Mouse (Mus musculus): ENCODE measurements around the gene Ppp1r13l. TPM values are rescaled to one million over a fixed set of nuclear protein-coding genes. Genes with fewer than 3 reads are reported as not detected.
A peak's percentile ranks its signal among the peaks of the same experiment; 100 is the strongest.

Gene Ppp1r13l
- polyA plus RNA-seq, 1 experiment from 2014 or later, result 4.9 TPM

GRCm38 (mm10) chr7:19356311-19356710 lies 3.2 kb upstream of the Ppp1r13l start:
- WGBS, result 67% methylated on average over 10 of the region's 10 CpGs
- no peak for ATAC-seq (replicated peaks; ENCODE audit: low FRiP score, low TSS enrichment, low read depth)
- H3K27ac ChIP-seq (ENCODE audit: low read depth), result no peak overlapping the region
- no peaks in the 10 kb centered on the region for H3K9me3 ChIP-seq (ENCODE audit: control insufficient read depth, low read length)
- DNase-seq (ENCODE audit: low spot score), result no peak
- H3K9ac ChIP-seq (ENCODE audit: low read length), result no peak overlapping the region
- peaks cover 58% of the 10 kb centered on the region for H3K36me3 ChIP-seq (ENCODE audit: control insufficient read depth, insufficient read depth, low read length)
- H3K4me3 ChIP-seq (ENCODE audit: low read depth, low read length), result no peak overlapping the region
- H3K4me1 ChIP-seq (replicated peaks; ENCODE audit: control insufficient read depth, insufficient read depth, low read length), result peaks cover 13% of the 10 kb centered on the region
- no peaks in the 10 kb centered on the region for H3K27me3 ChIP-seq (replicated peaks; ENCODE audit: control insufficient read depth, insufficient read depth, low read length)
- no peak overlapping the region for H3K4me2 ChIP-seq (ENCODE audit: low read length)

- ATAC-seq (replicated peaks; ENCODE audit: low FRiP score, low TSS enrichment, low read depth) (no peak), DNase-seq (ENCODE audit: low spot score) (no peak)
- Histone ChIP-seq H3K9me3 (ENCODE audit: control insufficient read depth, low read length) (no peaks in the 10 kb centered on the region), H3K4me2 (ENCODE audit: low read length) (peak overlapping the region; percentile 98), H3K9ac (ENCODE audit: low read length) (peak overlapping the region; percentile 16; the same call in 1 of the 2 replicates), H3K4me3 (ENCODE audit: low read depth, low read length) (peak overlapping the region; percentile 71), H3K27me3 (replicated peaks; ENCODE audit: control insufficient read depth, insufficient read depth, low read length) (no peaks in the 10 kb centered on the region), H3K36me3 (ENCODE audit: control insufficient read depth, insufficient read depth, low read length) (peaks cover 45% of the 10 kb centered on the region), H3K4me1 (replicated peaks; ENCODE audit: control insufficient read depth, insufficient read depth, low read length) (peaks cover 22% of the 10 kb centered on the region), H3K27ac (ENCODE audit: low read depth) (no peak overlapping the region)
- WGBS, result 89% methylated on average over 25 of the region's 25 CpGs
Observed at GRCm38 (mm10) chr7:19357381-19358375, 1.9 kb upstream of the Ppp1r13l start.

- Histone ChIP-seq H3K4me1 (replicated peaks; ENCODE audit: control insufficient read depth, insufficient read depth, low read length) (peaks cover 22% of the 10 kb centered on the region), H3K9ac (ENCODE audit: low read length) (peak overlapping the region; percentile 64), H3K36me3 (ENCODE audit: control insufficient read depth, insufficient read depth, low read length) (peaks cover 37% of the 10 kb centered on the region), H3K27ac (ENCODE audit: low read depth) (no peak overlapping the region), H3K9me3 (ENCODE audit: control insufficient read depth, low read length) (no peaks in the 10 kb centered on the region), H3K27me3 (replicated peaks; ENCODE audit: control insufficient read depth, insufficient read depth, low read length) (no peaks in the 10 kb centered on the region), H3K4me2 (ENCODE audit: low read length) (peak overlapping the region; percentile 98), H3K4me3 (ENCODE audit: low read depth, low read length) (peak overlapping the region; percentile 71)
- 16% methylated on average over 13 of the region's 13 CpGs for WGBS
- DNase-seq (ENCODE audit: low spot score) (no peak), ATAC-seq (replicated peaks; ENCODE audit: low FRiP score, low TSS enrichment, low read depth) (no peak)
Observed at GRCm38 (mm10) chr7:19358634-19359033, 915 bp upstream of the Ppp1r13l start.

- WGBS, result under 1% methylated on average over 45 of the region's 45 CpGs
- Histone ChIP-seq H3K36me3 (ENCODE audit: control insufficient read depth, insufficient read depth, low read length) (peaks cover 26% of the 10 kb centered on the region), H3K4me1 (replicated peaks; ENCODE audit: control insufficient read depth, insufficient read depth, low read length) (peaks cover 22% of the 10 kb centered on the region), H3K27me3 (replicated peaks; ENCODE audit: control insufficient read depth, insufficient read depth, low read length) (no peaks in the 10 kb centered on the region), H3K4me3 (ENCODE audit: low read depth, low read length) (peak overlapping the region; percentile 71), H3K27ac (ENCODE audit: low read depth) (peak overlapping the region; percentile 78), H3K9me3 (ENCODE audit: control insufficient read depth, low read length) (no peaks in the 10 kb centered on the region), H3K9ac (ENCODE audit: low read length) (peak overlapping the region; percentile 64), H3K4me2 (ENCODE audit: low read length) (peak overlapping the region; percentile 98)
- DNase-seq (ENCODE audit: low spot score) (peak; percentile 80), ATAC-seq (replicated peaks; ENCODE audit: low FRiP score, low TSS enrichment, low read depth) (peak; percentile 74)
Observed at GRCm38 (mm10) chr7:19359892-19360641, 518 bp downstream of the Ppp1r13l start.

GRCm38 (mm10) chr7:19360944-19361343 lies 1.4 kb downstream of the Ppp1r13l start:
- Histone ChIP-seq H3K4me1 (replicated peaks; ENCODE audit: control insufficient read depth, insufficient read depth, low read length) (peaks cover 22% of the 10 kb centered on the region), H3K4me2 (ENCODE audit: low read length) (peak overlapping the region; percentile 98), H3K9me3 (ENCODE audit: control insufficient read depth, low read length) (no peaks in the 10 kb centered on the region), H3K36me3 (ENCODE audit: control insufficient read depth, insufficient read depth, low read length) (peaks cover 18% of the 10 kb centered on the region), H3K4me3 (ENCODE audit: low read depth, low read length) (peak overlapping the region; percentile 71), H3K27me3 (replicated peaks; ENCODE audit: control insufficient read depth, insufficient read depth, low read length) (no peaks in the 10 kb centered on the region), H3K27ac (ENCODE audit: low read depth) (0 out of 2 replicates have a peak overlapping the region, but pooled peaks have one; percentile 16), H3K9ac (ENCODE audit: low read length) (peak overlapping the region; percentile 44)
- ATAC-seq (replicated peaks; ENCODE audit: low FRiP score, low TSS enrichment, low read depth), result peak; percentile 59
- WGBS, result under 1% methylated on average over 27 of the region's 27 CpGs
- DNase-seq (ENCODE audit: low spot score), result peak; percentile 89

- H3K27ac ChIP-seq (ENCODE audit: low read depth), result no peak overlapping the region
- H3K27me3 ChIP-seq (replicated peaks; ENCODE audit: control insufficient read depth, insufficient read depth, low read length), result no peaks in the 10 kb centered on the region
- 10% methylated on average over 16 of the region's 16 CpGs for WGBS
- peak overlapping the region; percentile 44 for H3K9ac ChIP-seq (ENCODE audit: low read length)
- H3K36me3 ChIP-seq (ENCODE audit: control insufficient read depth, insufficient read depth, low read length), result peaks cover 13% of the 10 kb centered on the region
- ATAC-seq (replicated peaks; ENCODE audit: low FRiP score, low TSS enrichment, low read depth) (no peak), DNase-seq (ENCODE audit: low spot score) (peak; percentile 89)
- peak overlapping the region; percentile 71 for H3K4me3 ChIP-seq (ENCODE audit: low read depth, low read length)
- peaks cover 22% of the 10 kb centered on the region for H3K4me1 ChIP-seq (replicated peaks; ENCODE audit: control insufficient read depth, insufficient read depth, low read length)
- H3K4me2 ChIP-seq (ENCODE audit: low read length), result peak overlapping the region; percentile 98
- H3K9me3 ChIP-seq (ENCODE audit: control insufficient read depth, low read length), result no peaks in the 10 kb centered on the region
Observed at GRCm38 (mm10) chr7:19361720-19362119, 2.2 kb downstream of the Ppp1r13l start.

- no peak for DNase-seq (ENCODE audit: low spot score)
- H3K9ac ChIP-seq (ENCODE audit: low read length), result no peak overlapping the region
- no peak for ATAC-seq (replicated peaks; ENCODE audit: low FRiP score, low TSS enrichment, low read depth)
- WGBS, result 58% methylated on average over 4 of the region's 4 CpGs
- no peaks in the 10 kb centered on the region for H3K9me3 ChIP-seq (ENCODE audit: control insufficient read depth, low read length)
- H3K4me1 ChIP-seq (replicated peaks; ENCODE audit: control insufficient read depth, insufficient read depth, low read length), result peaks cover 22% of the 10 kb centered on the region
- no peak overlapping the region for H3K4me3 ChIP-seq (ENCODE audit: low read depth, low read length)
- H3K27me3 ChIP-seq (replicated peaks; ENCODE audit: control insufficient read depth, insufficient read depth, low read length), result no peaks in the 10 kb centered on the region
- H3K36me3 ChIP-seq (ENCODE audit: control insufficient read depth, insufficient read depth, low read length), result peaks cover 9% of the 10 kb centered on the region
- no peak overlapping the region for H3K27ac ChIP-seq (ENCODE audit: low read depth)
- H3K4me2 ChIP-seq (ENCODE audit: low read length), result 0 out of 2 replicates have a peak overlapping the region, but pooled peaks have one; percentile 98
Observed at GRCm38 (mm10) chr7:19362276-19362675, 2.7 kb downstream of the Ppp1r13l start.

GRCm38 (mm10) chr7:19363881-19364280 lies 4.3 kb downstream of the Ppp1r13l start:
- H3K4me2 ChIP-seq (ENCODE audit: low read length), result no peak overlapping the region
- no peaks in the 10 kb centered on the region for H3K36me3 ChIP-seq (ENCODE audit: control insufficient read depth, insufficient read depth, low read length)
- H3K9me3 ChIP-seq (ENCODE audit: control insufficient read depth, low read length), result no peaks in the 10 kb centered on the region
- no peak overlapping the region for H3K27ac ChIP-seq (ENCODE audit: low read depth)
- H3K4me3 ChIP-seq (ENCODE audit: low read depth, low read length), result no peak overlapping the region
- peaks cover 3% of the 10 kb centered on the region; the same call in 1 of the 2 replicates for H3K27me3 ChIP-seq (replicated peaks; ENCODE audit: control insufficient read depth, insufficient read depth, low read length)
- 5% methylated on average over 18 of the region's 18 CpGs for WGBS
- ATAC-seq (replicated peaks; ENCODE audit: low FRiP score, low TSS enrichment, low read depth) (peak; percentile 13; the same call in 1 of the 2 replicates), DNase-seq (ENCODE audit: low spot score) (peak; percentile 88)
- no peak overlapping the region for H3K9ac ChIP-seq (ENCODE audit: low read length)
- peaks cover 14% of the 10 kb centered on the region; the same call in 1 of the 2 replicates for H3K4me1 ChIP-seq (replicated peaks; ENCODE audit: control insufficient read depth, insufficient read depth, low read length)

All from intestine, embryonic 14.5 days (tissue).